Mouse (Mus musculus) stomach, embryonic 15.5 days (tissue): ENCODE results near the gene Sdk2. TPM values are rescaled to one million over a fixed set of nuclear protein-coding genes. Genes with fewer than 3 reads are reported as not detected.

ENCODE experiments used
- ATAC-seq: fragments of 200-750 bp; cut with Nextera tagmentation; 2 replicates; pipeline ENCODE4 v1.8.0; 2017; ENCODE audit warnings: low read depth, moderate number of reproducible peaks, moderate TSS enrichment; ENCODE audit not compliant: insufficient read depth, low FRiP score
- H3K27ac ChIP-seq: fragments of 300-500 bp; sonication (generic); 2 replicates; pipeline ENCODE4 v1.5.1; 2015; ENCODE audit warnings: mild to moderate bottlenecking, inconsistent platforms
- H3K27me3 ChIP-seq: fragments of 300-500 bp; sonication (generic); replicated peaks from 2 replicates; pipeline ENCODE4 v1.6.1; 2015; ENCODE audit warnings: inconsistent platforms
- H3K36me3 ChIP-seq: fragments of 300-500 bp; sonication (generic); 2 replicates; pipeline ENCODE4 v1.6.1; 2015; ENCODE audit warnings: inconsistent platforms
- H3K4me1 ChIP-seq: fragments of 300-500 bp; sonication (generic); 2 replicates; pipeline ENCODE4 v1.6.1; 2015; ENCODE audit warnings: inconsistent platforms
- H3K4me2 ChIP-seq: fragments of 300-500 bp; sonication (generic); 2 replicates; pipeline ENCODE4 v1.6.1; 2015; ENCODE audit warnings: mild to moderate bottlenecking, inconsistent platforms
- H3K4me3 ChIP-seq: fragments of 300-500 bp; sonication (generic); replicated peaks from 2 replicates; pipeline ENCODE4 v1.5.1; 2015; ENCODE audit warnings: inconsistent platforms
- H3K9ac ChIP-seq: fragments of 300-500 bp; sonication (generic); 2 replicates; pipeline ENCODE4 v1.6.1; 2015; ENCODE audit warnings: inconsistent platforms
- H3K9me3 ChIP-seq: fragments of 300-500 bp; sonication (generic); 2 replicates; pipeline ENCODE4 v1.6.1; 2016; ENCODE audit warnings: inconsistent platforms
- WGBS: fragments of 180-500 bp; shearing (Covaris S2); methylation state at CpG from one replicate; pipeline ENCODE4 v1.1.7; 2015; 5-methylcytosine and 5-hydroxymethylcytosine counted together
- polyA plus RNA-seq: library from polyadenylated mRNA; unstranded; fragments of >200 nt; fragmentation: Nextera tagmentation; extraction: Ambion mirVana; gene quantifications from 2 replicates; pipeline ENCODE4 v1.2.1, GENCODE M21; 2015

The Sdk2 gene
- polyA plus RNA-seq, 1 experiment from 2014 or later = 3.0 TPM

DNA sequence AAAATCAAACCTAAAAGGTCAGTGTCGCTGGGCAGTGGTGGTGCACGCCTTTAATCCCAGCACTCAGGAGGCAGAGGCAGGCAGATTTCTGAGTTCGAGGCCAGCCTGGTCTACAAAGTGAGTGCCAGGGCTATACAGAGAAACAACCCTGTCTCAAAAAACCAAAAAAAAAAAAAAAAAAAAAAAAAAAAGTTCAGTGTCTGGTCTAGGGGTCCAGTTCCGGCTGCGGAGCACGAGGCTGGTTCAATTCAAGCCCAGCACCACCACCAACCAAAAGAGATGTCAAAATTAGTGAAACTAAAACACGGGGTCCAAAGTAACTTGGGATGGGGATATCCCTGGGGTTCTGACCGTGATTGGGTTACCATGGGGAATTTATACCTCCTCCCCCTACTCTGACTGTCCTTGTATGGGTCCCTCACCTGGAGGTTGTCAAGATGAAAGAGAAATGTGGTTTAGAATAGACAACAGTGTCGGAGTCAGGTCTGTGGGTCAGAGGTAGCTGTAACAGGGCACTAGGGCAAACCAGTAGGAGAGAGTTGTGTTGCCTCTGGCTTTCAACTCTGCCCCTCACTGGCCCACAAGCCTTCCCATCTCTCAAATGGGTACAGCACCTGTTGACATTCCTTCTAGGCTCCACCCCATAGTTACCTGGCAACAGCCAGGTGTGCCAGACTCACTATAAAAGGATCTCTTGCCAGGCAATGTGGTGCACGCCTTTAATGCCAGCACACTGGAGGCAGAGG is 314.0 kb downstream of the Sdk2 start:
- H3K4me1 ChIP-seq = peaks cover 23% of the 10 kb centered on the region
- peak overlapping the region; percentile 90; the same call in 1 of the 2 replicates for H3K4me3 ChIP-seq
- H3K9me3 ChIP-seq = no peaks in the 10 kb centered on the region
- H3K4me2 ChIP-seq = peak overlapping the region; percentile 84
- no peak overlapping the region; the same call in 1 of the 2 replicates for H3K27ac ChIP-seq
- H3K9ac ChIP-seq = no peak overlapping the region
- H3K36me3 ChIP-seq = no peaks in the 10 kb centered on the region
- H3K27me3 ChIP-seq = no peaks in the 10 kb centered on the region
- no peak for ATAC-seq
- 96% methylated on average over 10 of the region's 10 CpGs for WGBS

DNA sequence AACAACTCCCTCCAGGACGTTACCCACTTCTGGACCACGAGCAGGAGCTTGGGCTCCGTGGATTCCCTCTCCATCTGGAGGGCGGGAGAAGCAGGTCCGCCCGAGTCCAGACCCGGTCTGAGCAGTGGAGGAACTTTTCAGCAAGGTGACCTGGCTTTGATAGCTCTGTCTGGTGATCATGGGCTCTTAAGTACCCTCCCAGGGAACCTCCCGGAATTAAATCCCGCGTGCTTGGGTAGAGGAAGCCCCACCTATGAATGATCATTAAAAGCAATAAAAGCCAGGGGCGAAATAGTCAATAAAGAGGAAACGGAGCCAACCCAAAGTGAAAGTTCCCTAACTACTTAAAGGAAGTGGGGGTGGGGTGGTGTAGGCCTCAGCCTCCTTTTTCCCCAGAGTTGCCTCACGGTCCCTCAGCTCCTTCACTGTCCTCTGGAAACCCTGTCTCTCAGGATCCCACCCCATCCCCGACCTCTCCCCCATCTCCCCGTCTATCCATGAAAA is 314.6 kb downstream of the Sdk2 start:
- peak overlapping the region; percentile 98 for H3K27ac ChIP-seq
- 17% methylated on average over 15 of the region's 15 CpGs for WGBS
- peak overlapping the region; percentile 84 for H3K4me2 ChIP-seq
- no peaks in the 10 kb centered on the region for H3K9me3 ChIP-seq
- peak overlapping the region; percentile 35 for H3K9ac ChIP-seq
- H3K4me3 ChIP-seq = peak overlapping the region; percentile 90
- no peak for ATAC-seq
- no peaks in the 10 kb centered on the region for H3K36me3 ChIP-seq
- H3K27me3 ChIP-seq = no peaks in the 10 kb centered on the region
- H3K4me1 ChIP-seq = peaks cover 30% of the 10 kb centered on the region

DNA sequence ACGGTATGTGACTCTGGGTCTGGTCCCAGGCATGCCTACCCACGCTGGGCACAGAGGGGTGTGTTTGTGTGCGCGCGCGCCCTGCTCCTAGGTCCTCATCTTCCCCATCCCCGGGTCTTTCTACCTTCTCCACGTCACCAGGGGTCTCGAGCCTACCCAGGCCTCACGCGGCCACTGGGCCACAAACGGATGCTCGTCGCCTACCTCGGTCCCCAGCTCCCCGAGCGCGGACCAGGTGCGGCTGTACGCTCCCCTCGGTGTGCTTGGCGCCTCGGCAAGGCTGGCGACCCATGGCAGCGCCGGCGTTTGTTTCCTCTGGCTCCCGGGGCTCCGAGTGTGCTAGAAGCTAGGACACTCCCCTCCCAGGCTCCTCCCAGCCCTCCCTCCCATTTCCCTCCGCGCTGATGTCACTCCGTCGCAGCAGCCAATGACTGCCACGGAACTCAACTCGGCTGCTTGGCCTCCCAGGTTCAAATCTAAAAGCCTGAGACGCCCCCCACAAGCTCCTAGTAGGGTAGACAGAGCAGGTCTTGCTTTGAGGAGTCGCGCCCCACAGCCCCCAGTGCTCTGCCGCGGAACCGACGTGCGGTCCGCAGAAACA is 315.3 kb downstream of the Sdk2 start, which contains the start of gene Cdc42ep4:
TSS of gene Cdc42ep4 (minus strand) at position 398 of the 601 bp plus-strand sequence.
- Histone ChIP-seq H3K4me1 (peaks cover 34% of the 10 kb centered on the region), H3K27ac (peak within 1 kb of the TSS; percentile 98), H3K9ac (peak within 1 kb of the TSS; percentile 96), H3K4me2 (peak within 1 kb of the TSS; percentile 84), H3K4me3 (peak within 1 kb of the TSS; percentile 90), H3K27me3 (no peaks in the 10 kb centered on the region), H3K9me3 (no peaks in the 10 kb centered on the region), H3K36me3 (no peaks in the 10 kb centered on the region)
- ATAC-seq = peak; percentile 81
- under 1% methylated on average over 44 of the region's 44 CpGs for WGBS

DNA sequence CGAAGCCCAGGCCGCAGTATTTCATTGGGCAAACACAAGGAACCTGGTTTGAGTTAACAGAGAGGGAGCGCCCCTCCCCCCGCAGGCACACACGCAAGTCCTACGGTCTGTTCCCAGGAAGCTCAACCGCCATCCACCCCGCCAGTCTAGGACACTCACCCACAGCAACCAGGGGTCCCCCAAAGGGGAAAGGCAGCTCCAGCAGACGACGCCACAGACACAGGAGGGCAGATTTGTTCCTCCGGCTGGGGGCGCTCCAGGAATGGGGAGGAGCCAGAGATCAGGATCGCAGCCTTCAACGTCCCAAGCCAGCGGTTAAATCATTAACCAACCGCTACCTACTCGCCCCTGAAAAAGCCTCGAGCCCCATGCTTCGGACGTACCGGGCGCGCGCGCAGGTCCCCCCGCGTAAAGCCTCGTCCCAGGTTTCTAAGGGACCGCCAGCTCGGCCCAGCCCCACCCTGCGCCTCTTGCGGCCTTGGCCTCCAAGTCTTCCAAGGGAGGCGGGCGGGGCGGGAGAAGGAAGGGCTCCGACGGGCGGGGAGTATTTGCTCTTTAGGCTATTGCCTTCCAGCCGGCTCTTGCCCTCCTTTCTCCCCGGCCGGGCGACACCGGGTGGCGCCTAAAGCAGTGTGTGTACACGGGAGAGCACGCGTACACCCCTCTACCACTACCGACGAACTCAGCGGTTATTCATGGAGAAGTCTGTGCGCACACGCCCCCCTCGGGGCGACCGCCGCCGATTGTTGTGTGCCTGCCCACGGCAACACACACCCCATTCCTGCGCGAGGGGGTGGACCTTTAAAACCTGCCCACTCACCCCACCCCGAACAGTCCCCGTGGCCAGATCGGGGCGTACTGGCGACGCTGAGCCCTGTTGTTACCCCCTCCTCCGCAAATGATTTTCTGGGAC is 316.0 kb downstream of the Sdk2 start:
- H3K4me2 ChIP-seq = peak overlapping the region; percentile 84
- no peaks in the 10 kb centered on the region for H3K9me3 ChIP-seq
- peak overlapping the region; percentile 98 for H3K27ac ChIP-seq
- WGBS = under 1% methylated on average over 66 of the region's 67 CpGs
- ATAC-seq = peak; percentile 57
- H3K4me3 ChIP-seq = peak overlapping the region; percentile 90
- H3K4me1 ChIP-seq = peaks cover 37% of the 10 kb centered on the region
- H3K27me3 ChIP-seq = no peaks in the 10 kb centered on the region
- 0 out of 2 replicates have a peak, but pooled peaks cover 5% of the 10 kb centered on the region for H3K36me3 ChIP-seq
- peak overlapping the region; percentile 96 for H3K9ac ChIP-seq

DNA sequence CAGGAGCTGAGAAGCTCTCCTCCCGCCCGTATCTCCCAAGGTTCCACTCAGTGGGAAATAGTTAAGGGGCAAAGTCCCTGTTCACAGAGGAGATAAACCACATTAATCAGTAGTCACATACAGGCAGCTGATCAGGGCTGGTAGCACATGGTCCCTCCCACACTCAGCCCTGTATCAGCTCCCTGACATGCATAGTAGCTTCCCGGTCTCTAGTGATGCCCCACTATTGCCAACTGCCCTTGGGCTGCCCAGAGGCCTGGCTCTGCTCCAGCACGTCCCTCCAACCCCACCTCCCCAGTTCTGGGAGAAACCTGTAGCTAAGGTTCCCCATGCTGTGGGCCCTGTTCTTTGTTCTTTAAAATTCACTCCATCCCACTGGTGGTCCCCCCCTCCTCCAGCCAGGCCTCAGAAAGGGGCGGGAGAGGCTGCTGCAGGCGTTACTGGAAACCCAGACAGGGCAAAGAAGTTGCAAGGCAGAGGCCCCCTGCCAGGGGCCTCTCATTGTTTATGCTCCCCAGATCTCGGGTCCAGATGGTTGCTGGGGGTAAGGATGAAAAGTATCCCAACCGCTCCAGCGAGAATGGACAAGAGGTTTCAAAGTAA is 317.0 kb downstream of the Sdk2 start:
- peaks cover 37% of the 10 kb centered on the region for H3K4me1 ChIP-seq

DNA sequence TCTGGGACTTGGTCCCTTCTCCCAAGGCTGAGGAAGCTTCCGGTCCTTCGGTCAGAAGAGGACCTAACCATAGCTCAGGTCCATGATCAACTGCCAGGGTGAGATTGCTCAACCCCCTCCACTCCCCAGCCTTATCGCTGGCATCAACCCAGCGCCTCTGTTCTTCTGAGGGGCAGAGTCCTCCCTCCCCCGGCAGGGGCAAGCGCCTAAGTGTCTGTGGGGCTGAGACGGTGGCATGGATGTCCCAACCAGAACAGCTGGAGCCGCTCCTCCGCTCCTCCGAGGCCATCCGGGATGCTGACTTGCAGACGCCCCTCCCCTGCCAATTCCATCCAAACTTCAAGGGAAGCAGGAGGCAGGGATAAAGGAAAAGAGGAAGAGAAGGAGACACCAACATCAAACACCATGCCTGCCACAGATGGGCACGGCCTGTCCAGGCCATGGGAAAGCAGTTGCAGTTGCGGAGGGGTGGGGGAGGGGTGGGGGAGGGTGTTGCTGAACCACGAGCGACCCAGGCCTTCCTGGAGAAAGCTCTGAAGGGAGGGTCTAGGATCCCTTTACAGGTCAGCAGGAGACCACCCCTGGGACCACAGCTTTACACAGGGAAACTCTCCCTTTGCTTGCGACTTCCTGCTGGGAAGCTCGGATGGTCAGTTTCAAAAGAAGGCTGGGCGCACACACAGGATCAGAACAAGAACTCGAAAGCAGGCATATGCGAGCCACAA is 317.9 kb downstream of the Sdk2 start:
- peak overlapping the region; percentile 84 for H3K4me2 ChIP-seq
- H3K27ac ChIP-seq = peak overlapping the region; percentile 98
- 9% methylated on average over 21 of the region's 21 CpGs for WGBS
- H3K36me3 ChIP-seq = 0 out of 2 replicates have a peak, but pooled peaks cover 7% of the 10 kb centered on the region
- H3K9me3 ChIP-seq = no peaks in the 10 kb centered on the region
- H3K4me1 ChIP-seq = peaks cover 37% of the 10 kb centered on the region
- peak overlapping the region; percentile 90 for H3K4me3 ChIP-seq
- no peaks in the 10 kb centered on the region for H3K27me3 ChIP-seq
- no peak for ATAC-seq
- peak overlapping the region; percentile 96 for H3K9ac ChIP-seq

More for the DNA sequence above, 317.0 kb downstream of the Sdk2 start:
- ATAC-seq = peak; percentile 68
- Histone ChIP-seq H3K9ac (peak overlapping the region; percentile 96), H3K9me3 (no peaks in the 10 kb centered on the region), H3K27me3 (no peaks in the 10 kb centered on the region), H3K36me3 (0 out of 2 replicates have a peak, but pooled peaks cover 7% of the 10 kb centered on the region), H3K4me2 (peak overlapping the region; percentile 84), H3K4me3 (peak overlapping the region; percentile 90), H3K27ac (peak overlapping the region; percentile 98)
- WGBS = 2% methylated on average over 9 of the region's 9 CpGs

DNA sequence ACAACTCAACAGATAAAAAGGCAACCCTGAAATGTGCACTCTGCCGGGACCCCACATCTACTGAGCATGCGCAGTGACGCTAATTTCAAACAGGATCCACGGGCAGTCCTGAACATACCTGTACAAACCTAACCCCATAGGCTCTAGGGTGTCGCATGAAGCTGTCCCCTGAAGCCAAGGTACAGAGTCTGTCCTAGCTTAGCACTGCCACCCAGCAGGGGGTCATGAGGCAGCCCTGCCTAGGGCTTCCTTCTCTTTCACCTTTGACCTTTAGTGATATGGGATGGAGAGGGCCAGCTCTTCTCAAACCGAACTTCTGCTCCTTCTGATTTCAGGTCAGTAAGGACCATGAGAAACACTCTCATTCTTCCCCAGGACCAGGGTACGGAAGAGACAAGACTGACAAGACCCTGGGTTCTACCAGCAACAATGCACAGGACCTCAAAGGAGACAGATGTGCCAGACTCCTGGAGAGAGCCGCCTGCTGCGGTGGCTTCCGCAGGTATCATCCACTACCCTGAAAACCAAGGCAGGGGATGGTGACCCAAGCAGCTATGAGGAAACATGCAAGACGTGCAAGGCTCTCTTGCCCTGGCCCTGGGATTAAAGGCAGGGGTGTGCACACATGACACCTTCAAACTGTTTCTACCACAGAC is 319.0 kb downstream of the Sdk2 start:
- Histone ChIP-seq H3K9me3 (no peaks in the 10 kb centered on the region), H3K4me3 (peak overlapping the region; percentile 90; the same call in 1 of the 2 replicates), H3K27me3 (no peaks in the 10 kb centered on the region), H3K4me1 (peaks cover 37% of the 10 kb centered on the region), H3K36me3 (0 out of 2 replicates have a peak, but pooled peaks cover 15% of the 10 kb centered on the region), H3K9ac (no peak overlapping the region), H3K4me2 (peak overlapping the region; percentile 84), H3K27ac (peak overlapping the region; percentile 52; the same call in 1 of the 2 replicates)
- ATAC-seq = no peak
- 69% methylated on average over 11 of the region's 11 CpGs for WGBS

DNA sequence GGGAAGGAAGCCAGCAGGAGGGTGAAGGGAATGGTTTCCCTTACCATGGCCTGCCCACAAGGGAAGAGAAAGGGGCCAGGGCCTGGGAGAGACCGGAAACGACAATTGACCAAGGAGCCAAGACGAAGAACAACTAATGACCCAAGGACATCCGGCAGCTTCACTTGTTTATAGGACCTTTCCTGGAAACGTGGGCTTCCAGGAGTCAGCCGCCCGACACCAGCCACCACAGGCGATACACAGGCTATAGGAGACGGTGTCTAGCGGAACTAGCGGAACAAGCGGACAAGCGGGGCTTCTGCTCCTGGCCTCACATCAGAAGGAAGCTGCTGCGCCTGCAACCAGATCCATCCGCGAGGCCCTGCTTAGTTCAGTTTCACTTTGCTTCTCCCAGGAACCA is 319.8 kb downstream of the Sdk2 start:
- no peak for ATAC-seq
- H3K4me2 ChIP-seq = peak overlapping the region; percentile 84
- no peaks in the 10 kb centered on the region for H3K9me3 ChIP-seq
- H3K27me3 ChIP-seq = no peaks in the 10 kb centered on the region
- H3K9ac ChIP-seq = no peak overlapping the region
- H3K4me3 ChIP-seq = peak overlapping the region; percentile 18; the same call in 1 of the 2 replicates
- H3K36me3 ChIP-seq = 0 out of 2 replicates have a peak, but pooled peaks cover 23% of the 10 kb centered on the region
- peak overlapping the region; percentile 52 for H3K27ac ChIP-seq
- 42% methylated on average over 16 of the region's 16 CpGs for WGBS
- H3K4me1 ChIP-seq = peaks cover 32% of the 10 kb centered on the region

DNA sequence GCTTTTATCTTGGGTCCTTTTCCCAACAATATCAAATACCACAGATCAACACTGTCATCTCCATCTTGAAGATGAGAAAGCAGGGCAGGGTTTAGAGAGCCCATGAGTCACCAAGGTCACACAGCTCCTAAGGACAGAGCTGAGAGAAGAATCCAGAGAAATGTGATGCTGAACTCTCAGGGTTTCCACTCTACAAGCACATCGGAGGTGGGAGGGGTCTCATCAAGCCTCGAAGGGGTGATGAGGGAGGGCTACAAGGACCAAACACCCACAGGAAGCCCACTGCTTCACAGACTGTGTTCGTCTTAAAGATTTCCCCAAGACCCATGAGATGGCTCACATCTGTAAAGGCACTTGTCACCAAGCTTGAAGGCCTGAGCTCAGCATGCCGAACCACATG is 320.9 kb downstream of the Sdk2 start:
- no peak for ATAC-seq
- 64% methylated on average over 4 of the region's 4 CpGs for WGBS
- H3K27ac ChIP-seq = no peak overlapping the region

DNA sequence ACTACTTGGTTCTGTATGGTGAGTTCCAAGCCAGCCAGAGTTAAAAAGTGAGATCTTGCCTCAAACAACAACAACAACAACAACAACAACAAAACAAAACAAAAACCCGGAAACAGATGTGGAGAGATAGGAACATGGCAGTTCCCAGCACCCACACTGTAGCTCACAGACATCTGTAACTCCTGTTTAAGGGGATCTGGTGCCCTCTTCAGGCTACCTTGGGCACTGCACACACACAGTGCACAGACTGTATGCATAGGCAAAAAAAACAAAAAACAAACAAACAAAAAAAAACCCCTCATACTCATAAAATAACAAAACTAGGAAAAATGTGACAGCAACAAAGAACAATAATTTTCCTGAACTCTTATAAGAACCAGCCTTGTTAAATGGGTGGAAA is 323.8 kb downstream of the Sdk2 start:
- no peaks in the 10 kb centered on the region for H3K9me3 ChIP-seq
- no peaks in the 10 kb centered on the region for H3K27me3 ChIP-seq
- no peak overlapping the region for H3K4me2 ChIP-seq
- H3K27ac ChIP-seq = no peak overlapping the region
- H3K4me1 ChIP-seq = peaks cover 37% of the 10 kb centered on the region
- no peak overlapping the region for H3K9ac ChIP-seq
- H3K36me3 ChIP-seq = peaks cover 23% of the 10 kb centered on the region; the same call in 1 of the 2 replicates
- WGBS = 94% methylated on average over 1 of the region's 1 CpGs
- no peak for ATAC-seq
- H3K4me3 ChIP-seq = no peak overlapping the region

More for the DNA sequence above, 320.9 kb downstream of the Sdk2 start:
- no peak overlapping the region for H3K9ac ChIP-seq
- H3K4me2 ChIP-seq = no peak overlapping the region
- peaks cover 29% of the 10 kb centered on the region for H3K4me1 ChIP-seq
- H3K36me3 ChIP-seq = 0 out of 2 replicates have a peak, but pooled peaks cover 23% of the 10 kb centered on the region
- H3K9me3 ChIP-seq = no peaks in the 10 kb centered on the region
- H3K27me3 ChIP-seq = no peaks in the 10 kb centered on the region
- no peak overlapping the region for H3K4me3 ChIP-seq
